Mouse (Mus musculus): ENCODE measurements around the gene Eef2k. TPM values are rescaled to one million over a fixed set of nuclear protein-coding genes. Genes with fewer than 3 reads are reported as not detected.

The Eef2k gene
- total RNA-seq (2015; ENCODE audit: low replicate concordance) (12.3 and 24.0 TPM in 2 replicates), total RNA-seq (2017; ENCODE audit: low replicate concordance) (77.4 and 97.0 TPM in 2 replicates)

- peak; percentile 86 for ATAC-seq (replicated peaks; ENCODE audit: low FRiP score, poor library complexity, severe bottlenecking)
Measured at GRCm38 (mm10) chr7:120842345-120843036, at the start of gene Eef2k. Gene Eef2k (plus strand): TSS chr7:120842831.

GRCm38 (mm10) chr7:120795544-120795943 is 47.1 kb upstream of the Eef2k start:
- ATAC-seq (replicated peaks; ENCODE audit: low FRiP score, poor library complexity, severe bottlenecking) = no peak

DNA sequence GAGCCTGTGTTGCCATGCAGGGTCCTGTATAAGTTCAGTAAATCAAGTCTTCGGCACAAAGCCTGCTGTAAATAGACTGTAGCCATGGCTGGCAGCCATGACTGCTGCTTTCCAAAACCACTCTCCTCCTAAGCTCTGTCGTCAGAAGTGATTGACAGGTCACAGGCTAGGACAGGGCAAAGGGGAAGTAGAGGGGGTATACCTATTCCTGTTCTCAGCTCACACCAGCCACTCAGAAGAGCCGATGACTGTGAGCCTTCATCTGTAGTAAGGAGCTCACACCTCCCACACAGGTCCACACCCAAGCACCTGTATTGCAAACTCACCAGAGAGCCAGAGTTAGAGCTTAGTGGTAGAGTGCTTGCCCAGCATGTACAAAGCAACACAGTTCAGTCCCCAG is 46.3 kb upstream of the Eef2k start:
- ATAC-seq (replicated peaks; ENCODE audit: low FRiP score, poor library complexity, severe bottlenecking) = no peak

DNA sequence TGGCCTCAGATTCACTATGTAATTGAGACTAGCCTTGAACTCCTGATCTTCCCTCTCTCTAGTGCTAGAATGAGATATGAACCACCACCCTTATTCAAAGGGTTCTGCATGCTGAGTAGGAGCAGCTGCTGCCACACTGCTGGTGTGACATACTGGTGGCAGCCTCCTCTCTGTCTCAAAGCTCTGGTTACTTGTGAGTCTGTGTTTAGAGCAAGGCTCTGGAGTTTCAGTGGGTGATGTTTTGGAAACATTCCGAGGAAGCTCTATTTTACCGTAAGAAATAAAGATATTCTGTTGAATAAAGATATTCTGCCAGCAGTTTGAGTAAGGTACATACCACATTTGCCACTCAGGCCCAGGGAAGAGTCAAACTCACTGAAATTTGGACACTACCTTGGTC is 39.4 kb upstream of the Eef2k start:
- ATAC-seq (replicated peaks; ENCODE audit: low FRiP score, poor library complexity, severe bottlenecking) = no peak

DNA sequence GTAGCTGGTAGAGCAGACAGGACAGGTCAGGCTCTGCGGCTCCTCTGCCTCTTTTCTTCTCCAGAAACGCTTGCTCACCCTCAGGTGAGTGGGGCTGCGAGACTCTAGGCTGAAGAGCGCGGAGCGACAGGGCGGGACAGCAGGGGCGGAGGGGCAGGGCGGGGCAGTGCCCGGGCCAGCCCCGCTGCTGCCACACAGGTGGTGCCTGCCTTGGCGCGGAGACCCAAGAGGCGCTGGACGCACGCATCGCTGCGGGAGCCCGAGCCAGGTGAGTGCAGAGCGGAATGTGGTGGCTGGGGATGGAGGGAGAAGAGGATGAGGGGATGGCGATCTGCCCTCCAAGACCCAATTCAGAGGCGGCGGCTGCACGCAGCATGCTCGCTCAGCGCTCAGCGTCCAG is 32.9 kb upstream of the Eef2k start:
- ATAC-seq (replicated peaks; ENCODE audit: low FRiP score, poor library complexity, severe bottlenecking) = no peak

DNA sequence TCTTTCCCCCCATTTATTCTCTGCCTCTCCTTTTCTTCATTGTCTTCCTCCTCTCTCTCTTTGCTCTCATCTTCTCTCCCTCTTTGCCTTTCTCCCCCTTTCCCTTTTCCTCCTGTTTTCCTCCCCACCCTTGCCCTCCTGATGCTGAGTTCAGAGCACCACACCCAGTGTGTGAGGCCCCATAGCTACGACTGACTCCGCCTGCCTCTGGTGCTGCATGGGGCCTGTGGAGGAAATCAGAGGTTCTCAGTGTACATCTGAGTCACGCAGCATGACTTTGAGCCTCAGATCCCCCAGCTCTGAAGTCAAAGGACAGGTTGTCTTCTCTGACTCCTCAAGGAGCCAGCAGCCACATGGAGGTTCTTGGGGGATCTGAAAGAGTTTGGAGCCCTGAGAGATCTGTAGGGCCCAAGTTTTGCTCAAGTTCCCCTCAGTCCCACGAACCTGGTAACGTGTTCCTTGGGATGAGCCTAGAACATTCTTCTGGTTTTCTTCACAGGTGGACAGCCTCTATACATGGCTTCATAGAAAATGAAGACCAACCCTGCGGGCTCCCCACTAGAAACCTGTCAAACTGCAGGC is 30.7 kb upstream of the Eef2k start, which contains the start of gene Gm5737:
Gm5737 (plus strand) TSS at position 532 of the 582 bp plus-strand sequence.
- ATAC-seq (replicated peaks; ENCODE audit: low FRiP score, poor library complexity, severe bottlenecking) = no peak

- ATAC-seq (replicated peaks; ENCODE audit: low FRiP score, poor library complexity, severe bottlenecking) = no peak
Measured at GRCm38 (mm10) chr7:120817552-120817951, 25.1 kb upstream of the Eef2k start.

DNA sequence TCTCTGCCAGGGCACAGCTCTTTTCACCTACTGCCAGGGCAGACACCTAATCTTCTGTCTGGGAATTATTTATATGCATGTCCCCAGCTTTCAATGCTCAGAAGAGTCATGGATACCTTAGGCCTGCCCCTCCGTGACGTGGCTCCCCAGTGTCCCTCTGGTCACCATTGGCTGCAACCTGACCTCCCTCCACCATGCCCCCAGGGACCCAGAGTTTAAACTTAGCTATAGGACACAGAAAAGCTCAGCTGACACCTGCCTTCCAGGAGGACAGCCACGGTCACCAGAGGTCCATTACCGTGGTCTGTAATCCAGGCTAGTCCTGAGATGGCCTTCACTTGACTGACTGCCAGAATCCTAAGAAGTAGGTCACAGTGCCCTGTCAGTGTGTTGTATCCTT is 23.2 kb upstream of the Eef2k start:
- ATAC-seq (replicated peaks; ENCODE audit: low FRiP score, poor library complexity, severe bottlenecking) = no peak

DNA sequence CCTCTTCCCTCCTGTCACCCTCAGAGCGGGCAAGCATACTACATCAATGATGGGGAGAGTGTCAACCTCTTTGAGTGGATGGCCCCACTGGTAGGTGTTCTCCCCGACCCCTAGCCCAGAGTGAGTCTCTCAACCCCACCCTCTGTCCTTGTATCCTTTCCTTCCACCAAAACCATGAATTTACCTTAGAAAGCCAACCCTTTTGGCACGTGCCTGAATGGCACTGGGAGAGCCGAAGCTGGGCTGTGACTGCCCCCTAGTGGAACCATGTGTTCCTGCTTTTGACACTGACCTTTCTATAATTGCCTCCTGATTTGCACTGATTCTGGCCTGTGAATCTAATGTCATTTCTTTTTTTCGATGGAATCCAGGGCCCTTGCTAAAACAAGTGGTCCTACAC is 19.4 kb upstream of the Eef2k start:
- peak; percentile 78 for ATAC-seq (replicated peaks; ENCODE audit: low FRiP score, poor library complexity, severe bottlenecking)

DNA sequence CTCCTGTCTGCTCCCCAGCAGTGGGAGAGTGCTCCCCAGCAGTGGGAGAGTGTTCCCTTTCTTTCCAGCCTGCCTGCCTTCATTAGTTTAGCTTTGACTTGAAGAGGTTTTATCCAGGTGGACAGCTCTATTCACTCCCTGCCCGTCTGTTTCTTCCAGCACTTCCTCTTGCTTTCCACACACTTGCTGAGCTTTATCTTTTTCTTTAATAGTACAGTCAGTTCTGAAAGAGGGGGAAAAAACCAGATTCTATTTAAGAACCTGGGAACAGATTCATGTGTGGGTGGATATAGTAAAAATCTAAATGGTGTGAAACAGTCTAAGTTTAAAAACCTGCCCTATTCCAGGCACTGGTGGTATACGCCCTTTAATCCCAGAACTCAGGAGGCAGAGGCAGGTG is 17.5 kb upstream of the Eef2k start:
- ATAC-seq (replicated peaks; ENCODE audit: low FRiP score, poor library complexity, severe bottlenecking) = no peak

- no peak for ATAC-seq (replicated peaks; ENCODE audit: low FRiP score, poor library complexity, severe bottlenecking)
Measured at GRCm38 (mm10) chr7:120826408-120826807, 16.2 kb upstream of the Eef2k start.

DNA sequence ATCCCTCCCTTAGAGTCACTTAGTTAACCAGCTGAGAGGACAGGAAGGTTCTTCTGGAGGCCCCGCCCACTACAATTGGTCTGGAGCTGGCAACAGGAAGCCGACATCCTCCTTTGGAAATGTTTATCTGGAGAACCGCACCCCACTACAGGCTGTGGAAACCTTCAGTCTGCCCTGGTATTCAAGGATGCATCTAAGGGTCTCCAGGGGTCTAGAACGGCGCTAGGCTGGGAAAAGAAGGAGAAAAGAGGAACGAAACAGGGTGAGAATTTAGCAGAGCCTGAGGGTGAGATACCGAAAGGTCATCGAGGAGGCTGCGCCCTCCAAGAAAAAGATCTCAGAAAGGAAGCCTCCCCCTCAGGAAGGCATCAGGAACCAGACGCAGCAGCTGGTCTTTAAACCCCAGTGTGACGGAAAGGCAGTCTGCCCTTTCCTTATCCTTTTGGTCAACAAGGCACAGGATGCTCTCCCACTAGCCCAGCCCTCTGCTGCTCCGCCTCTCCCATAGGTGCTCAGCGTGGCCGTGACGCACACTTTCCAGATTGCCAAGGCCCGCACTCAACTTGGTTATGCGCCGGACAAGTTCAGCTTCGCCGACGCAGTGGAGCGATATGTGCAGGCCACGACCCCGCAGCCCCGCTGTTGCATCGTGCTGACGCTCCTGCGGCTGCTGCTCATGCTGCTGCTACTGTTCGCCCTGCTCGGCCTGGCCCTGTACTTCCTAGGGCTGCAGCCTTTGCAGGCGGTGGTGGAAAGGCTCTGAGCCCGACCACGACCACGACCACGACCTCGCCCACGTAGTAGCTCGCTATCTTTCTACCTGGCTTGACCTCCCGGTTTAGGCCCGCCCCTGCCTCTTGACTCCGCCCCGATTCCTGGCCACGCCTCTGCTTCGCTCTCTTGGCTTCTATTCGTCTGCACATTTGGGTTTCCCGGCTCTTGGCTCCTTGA is 11.9 kb upstream of the Eef2k start:
- ATAC-seq (replicated peaks; ENCODE audit: low FRiP score, poor library complexity, severe bottlenecking) = peak; percentile 50

- ATAC-seq (replicated peaks; ENCODE audit: low FRiP score, poor library complexity, severe bottlenecking) = peak; percentile 26; the same call in 1 of the 2 replicates
Measured at GRCm38 (mm10) chr7:120834426-120834825, 8.2 kb upstream of the Eef2k start.

GRCm38 (mm10) chr7:120834863-120835372 is 7.7 kb upstream of the Eef2k start:
- ATAC-seq (replicated peaks; ENCODE audit: low FRiP score, poor library complexity, severe bottlenecking) = peak; percentile 72

DNA sequence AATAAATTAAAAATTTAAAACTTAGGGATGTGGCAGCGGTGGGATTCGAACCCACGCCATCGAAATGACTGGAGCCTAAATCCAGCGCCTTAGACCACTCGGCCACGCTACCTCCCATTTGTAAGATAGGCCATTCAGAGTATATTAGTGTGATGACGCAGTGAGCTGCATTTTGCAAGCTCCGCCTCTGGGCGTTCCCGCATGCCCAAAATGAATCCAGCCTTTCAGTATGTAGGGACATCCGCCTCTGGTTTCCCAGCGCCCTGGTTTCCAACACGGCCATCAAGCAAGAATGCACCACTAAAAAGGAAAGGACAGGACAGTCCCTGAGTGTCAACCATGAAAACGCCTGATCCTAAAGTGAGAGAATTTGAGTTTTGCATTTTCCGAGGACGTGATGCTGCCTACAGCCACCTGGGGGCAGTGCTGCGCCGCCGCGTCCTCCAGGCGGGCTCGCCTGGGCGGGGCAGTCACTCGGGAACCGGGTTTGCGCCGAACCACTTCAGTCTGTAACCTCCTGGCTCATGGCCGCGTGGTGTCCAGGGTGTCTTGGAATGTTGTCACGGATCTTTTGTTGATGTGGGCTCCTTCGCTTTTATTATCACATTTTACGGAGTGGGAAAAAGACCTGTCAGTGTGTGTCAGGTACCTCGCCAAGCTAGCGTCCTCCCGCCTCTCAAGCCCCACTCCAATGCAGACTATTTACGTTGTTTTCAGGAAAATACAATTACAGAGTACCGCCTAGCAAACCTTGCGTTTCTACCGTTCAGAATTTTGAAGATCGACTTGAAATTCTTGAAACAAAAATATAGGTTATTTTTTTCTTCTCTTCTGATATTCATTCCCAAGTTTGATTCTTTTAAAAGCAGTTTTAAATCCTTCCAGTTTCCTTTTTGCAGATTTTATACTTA is 6.9 kb upstream of the Eef2k start:
- peak; percentile 77 for ATAC-seq (replicated peaks; ENCODE audit: low FRiP score, poor library complexity, severe bottlenecking)

DNA sequence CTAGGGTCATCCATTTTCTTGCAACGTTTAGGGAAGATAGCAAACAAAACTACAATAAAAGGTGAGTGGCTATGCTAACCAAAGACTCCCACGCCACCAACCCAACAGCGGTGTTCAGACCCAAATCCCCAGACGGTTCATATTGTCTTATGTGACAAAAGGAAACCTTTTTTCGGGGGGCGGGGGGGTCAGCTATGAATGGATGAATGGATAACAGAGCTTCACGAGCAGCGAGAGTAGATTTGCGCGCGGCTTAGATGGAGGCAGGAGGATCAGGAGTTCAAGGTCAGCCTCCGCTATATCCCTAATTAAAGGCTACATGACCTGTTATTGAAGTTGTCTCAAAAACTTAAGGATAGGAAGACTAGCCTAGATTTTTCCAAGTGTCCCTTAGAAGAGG is 6.3 kb upstream of the Eef2k start:
- ATAC-seq (replicated peaks; ENCODE audit: low FRiP score, poor library complexity, severe bottlenecking) = no peak

GRCm38 (mm10) chr7:120838436-120839160 is 4.0 kb upstream of the Eef2k start:
- no peak for ATAC-seq (replicated peaks; ENCODE audit: low FRiP score, poor library complexity, severe bottlenecking)

DNA sequence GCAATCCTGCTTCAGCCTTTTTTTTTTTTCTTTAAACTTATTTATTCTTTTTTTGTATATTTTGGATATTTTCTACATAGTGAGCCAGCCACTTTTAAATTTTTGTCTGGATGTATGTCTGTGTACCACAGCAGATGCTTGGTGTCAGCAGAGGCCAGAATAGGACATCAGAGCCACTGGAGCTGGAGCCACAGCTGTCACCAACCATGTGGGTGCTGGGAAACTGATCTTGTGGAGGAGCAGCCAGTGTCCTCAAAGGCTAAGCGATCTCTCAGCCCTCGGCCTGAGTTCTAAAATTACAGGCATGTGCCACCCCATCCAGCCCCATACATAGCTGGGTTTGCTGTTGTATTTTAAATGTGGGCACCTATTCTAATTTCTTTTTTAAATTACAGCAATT is 2.8 kb upstream of the Eef2k start:
- ATAC-seq (replicated peaks; ENCODE audit: low FRiP score, poor library complexity, severe bottlenecking) = no peak

Measured in erythroblast, adult 5-6 weeks (primary cell).